Mouse (Mus musculus) layer of hippocampus, postnatal 14 days (tissue): ENCODE data around the gene Cep128. TPM values are rescaled to one million over a fixed set of nuclear protein-coding genes. Genes with fewer than 3 reads are reported as not detected.

ENCODE experiments used
- DNase-seq, 2 experiments: peaks; one replicate each; pipeline ENCODE4 v3.0.0; 2021 to 2022; ENCODE audit warnings: low spot score in 2 of 2, mixed read lengths in 1 of 2
- total RNA-seq, 2 experiments: library from RNA; stranded (reverse); gene quantifications; 2 replicates each; pipeline ENCODE4 v1.2.3; 2021

The Cep128 gene
- total RNA-seq, 2 experiments from 2014 or later: 6.2 to 6.4 TPM

DNA sequence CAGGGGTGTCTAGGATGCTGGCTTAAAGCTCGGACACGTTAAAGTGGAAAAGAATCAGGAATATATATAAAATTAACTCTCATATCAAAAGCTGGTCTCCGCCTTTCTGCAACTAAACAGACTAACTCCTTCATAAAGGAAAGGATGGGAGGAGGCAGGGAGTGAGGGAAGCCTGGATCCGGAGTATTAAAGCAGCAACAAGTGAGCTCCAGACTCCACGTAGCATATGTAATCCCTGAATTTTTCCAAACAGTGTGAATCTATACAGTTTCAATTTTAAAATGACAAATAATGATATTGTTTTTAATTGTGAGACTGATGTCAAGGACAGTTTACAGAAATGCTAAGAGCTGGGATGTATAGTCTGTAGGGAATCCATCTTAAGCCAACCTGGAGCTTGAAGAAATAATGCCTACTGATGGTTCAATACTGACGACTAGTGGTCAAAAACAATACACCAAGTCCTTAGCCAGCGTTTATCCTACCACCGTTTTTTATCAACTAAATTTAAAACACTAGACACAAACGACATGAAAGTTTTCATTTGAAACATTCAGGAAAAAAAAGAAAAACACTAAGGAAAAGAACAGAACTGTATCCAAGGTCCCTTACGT, 70.1 kb downstream of the Cep128 start:
- peak in 1 of 2 experiments; percentile 70 for DNase-seq

- DNase-seq: no peak
Observed at GRCm38 (mm10) chr12:91312591-91312990, 71.6 kb downstream of the Cep128 start.

- DNase-seq: no peak
Observed at GRCm38 (mm10) chr12:91307733-91308132, 76.5 kb downstream of the Cep128 start.

- DNase-seq: no peak
Observed at GRCm38 (mm10) chr12:91305769-91306168, 78.4 kb downstream of the Cep128 start.

DNA sequence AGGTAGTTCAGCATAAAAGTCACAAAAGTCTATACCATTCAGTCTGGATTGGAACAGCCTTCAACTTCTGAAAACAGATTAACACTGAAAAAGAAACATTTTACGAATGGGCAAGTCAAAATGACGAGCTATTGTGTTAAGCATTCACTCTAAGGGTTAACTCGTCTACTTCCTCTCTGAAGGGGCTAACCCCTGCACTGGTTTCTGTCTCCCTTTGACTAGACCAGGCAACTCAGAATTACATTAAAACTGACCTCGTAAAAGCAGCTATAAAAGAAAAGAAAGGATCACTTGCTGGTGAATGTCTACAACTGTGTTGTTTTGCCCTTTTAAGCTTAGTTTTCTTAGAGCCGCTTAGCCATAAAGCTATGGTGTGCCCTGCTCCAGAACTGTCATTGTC, 79.2 kb downstream of the Cep128 start:
- no peak for DNase-seq

DNA sequence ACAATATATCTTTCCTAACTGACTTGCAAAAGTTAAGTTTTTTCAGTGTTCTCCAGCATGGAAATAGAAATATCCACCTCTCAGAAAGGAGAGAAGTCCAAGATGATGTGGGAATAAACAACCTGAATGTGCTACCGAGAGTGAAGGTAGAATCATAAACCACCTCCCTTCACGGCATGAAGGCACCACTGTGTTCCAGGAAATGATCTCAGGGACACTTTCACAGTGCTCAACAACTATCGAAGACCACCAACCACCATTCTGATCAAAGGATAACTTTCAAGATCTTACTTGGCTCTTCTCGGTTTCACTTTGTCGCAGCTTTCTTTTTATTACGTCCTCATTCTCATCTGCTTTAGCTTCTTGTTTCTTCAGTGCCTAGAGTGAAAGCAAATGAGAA, 85.5 kb downstream of the Cep128 start:
- DNase-seq: no peak

DNA sequence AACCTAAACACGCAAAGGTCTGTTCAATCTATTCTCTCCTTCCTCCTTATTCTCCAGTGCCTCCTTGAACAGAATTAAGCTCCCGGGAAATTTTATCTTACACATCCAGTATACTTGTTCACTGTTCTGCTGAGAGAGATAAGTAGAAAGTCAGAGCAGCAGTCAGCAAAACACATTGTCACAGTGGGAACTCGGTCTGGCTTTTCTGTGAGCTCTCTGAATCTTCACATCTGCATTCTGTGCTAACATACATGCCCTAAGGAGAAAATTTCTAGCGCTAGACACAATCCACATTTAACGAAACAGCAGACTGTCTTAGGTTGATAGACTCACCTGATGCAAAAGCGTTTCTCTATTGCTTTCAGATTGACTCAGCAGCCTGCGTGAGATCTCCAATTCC, 88.3 kb downstream of the Cep128 start:
- DNase-seq: no peak

DNA sequence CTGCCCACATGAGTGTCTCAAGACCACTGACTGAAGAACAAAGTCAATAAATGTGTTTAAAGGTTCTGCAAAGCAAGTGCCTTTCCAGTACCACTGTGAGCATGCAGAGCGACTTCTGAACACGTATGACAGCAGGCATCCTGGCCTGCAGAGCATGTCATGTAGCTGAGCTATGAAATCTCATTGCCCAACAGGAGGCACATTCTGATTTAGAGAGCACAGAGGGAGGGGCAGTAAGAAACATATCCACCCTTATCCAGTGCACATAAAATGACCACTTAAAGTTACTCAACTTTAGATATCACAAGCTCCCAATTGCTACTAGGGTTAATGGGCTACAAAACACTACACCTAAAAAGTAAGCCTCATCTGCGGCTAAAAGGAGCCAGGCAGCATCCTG, 88.8 kb downstream of the Cep128 start:
- no peak for DNase-seq

- DNase-seq: no peak
Observed at GRCm38 (mm10) chr12:91273936-91274335, 110.3 kb downstream of the Cep128 start.

DNA sequence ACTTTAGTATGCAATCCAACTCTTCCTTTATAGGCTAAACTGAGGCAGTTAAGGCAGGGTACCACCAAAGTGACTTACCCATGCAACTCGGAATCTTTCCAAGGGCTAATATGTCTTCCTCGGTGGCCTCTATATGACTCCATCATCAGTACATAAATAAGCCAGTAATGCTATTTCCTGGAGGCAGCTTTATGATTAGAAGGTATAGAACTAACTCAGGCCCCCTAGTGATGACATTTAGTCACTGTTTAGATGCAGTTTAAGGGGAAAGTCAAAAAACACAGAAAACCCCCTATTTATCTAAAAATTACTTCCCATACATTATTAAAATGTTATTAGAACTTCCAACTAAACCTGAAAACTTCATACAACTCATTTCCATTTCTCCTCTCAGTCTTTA, 114.6 kb downstream of the Cep128 start:
- no peak for DNase-seq

- no peak for DNase-seq
Observed at GRCm38 (mm10) chr12:91268974-91269373, 115.2 kb downstream of the Cep128 start.

- DNase-seq: no peak
Observed at GRCm38 (mm10) chr12:91266014-91266413, 118.2 kb downstream of the Cep128 start.

GRCm38 (mm10) chr12:91265462-91265861, 118.7 kb downstream of the Cep128 start:
- no peak for DNase-seq

DNA sequence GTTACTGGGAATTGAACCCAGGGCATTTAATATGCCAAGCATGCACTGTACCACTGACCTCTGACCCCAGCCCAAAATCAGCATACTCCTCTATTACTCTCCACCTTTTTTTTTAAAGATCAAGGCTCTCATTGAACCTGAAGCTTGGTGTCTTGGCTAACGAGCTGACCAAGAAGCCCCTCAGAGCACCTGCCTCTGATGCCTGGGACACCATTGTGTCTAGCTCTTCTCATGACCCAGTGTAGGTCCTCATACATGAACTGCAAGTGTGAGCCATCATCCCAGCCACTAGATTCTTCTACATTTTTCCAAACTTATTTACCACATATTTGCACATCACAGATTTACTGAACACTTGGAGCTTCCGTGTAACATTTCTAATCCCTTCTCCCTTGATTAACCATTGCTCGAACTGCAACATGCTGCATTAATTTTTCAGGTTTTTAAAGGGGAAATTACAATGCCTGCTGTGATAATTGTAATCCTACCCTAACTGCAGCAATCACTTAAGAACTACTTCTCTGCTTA, 119.3 kb downstream of the Cep128 start:
- DNase-seq: no peak

DNA sequence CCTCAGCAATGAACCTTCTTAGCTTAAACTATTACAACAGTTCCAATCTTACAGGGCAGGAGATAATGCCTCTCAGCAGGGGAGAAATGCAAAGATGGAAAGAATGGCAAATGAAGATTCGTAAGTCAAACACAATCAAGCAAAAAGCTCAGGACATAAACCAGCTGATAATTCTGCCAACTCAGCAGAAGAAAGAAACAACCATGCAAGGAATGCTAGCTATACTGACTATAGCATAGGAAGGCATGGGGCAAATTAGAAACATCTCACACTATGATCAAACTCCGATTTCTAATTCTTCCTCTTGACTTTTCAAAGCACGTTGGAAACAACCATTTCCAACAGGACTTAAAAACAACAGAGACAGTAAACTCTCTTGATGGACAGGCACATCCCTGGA, 120.5 kb downstream of the Cep128 start:
- no peak for DNase-seq

DNA sequence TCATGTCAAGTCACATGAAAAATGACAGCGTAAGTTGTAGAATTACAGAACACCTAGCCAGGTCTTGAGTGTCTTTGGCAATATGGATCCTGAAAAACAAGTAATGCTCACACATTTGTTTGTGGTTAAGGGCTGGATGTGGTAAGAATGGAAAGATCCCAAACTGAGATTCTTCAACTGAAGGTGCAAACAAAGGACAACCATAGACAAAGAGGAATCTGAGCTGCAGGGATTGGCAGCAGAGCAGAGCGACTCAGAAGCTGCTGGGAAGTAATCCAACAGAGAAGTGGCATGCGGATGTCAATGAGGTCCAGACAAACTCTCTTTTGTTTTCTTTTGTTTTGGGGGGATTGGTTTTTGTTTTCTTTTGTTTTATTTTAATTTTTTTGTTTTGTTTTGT, 121.4 kb downstream of the Cep128 start:
- DNase-seq: no peak

DNA sequence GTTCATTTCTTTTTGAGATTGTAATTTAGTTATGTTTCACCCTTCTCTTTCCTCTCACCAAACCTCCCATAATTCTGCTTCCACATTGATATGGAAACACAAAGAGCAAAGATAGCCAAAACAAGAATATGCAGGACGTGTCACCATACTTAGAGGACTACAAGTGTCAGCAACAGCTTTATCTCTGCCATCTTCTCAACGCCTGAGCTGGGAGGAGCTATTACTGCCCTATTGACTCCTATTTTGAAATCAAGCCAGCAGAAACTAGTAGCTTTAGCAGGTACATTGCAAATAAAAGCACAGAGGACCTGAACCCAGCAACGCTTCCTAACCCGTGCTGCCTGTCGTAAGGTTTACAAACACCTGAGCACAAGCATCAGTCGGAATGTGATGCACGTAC, 127.9 kb downstream of the Cep128 start:
- no peak for DNase-seq

- DNase-seq: no peak
Observed at GRCm38 (mm10) chr12:91254831-91255230, 129.4 kb downstream of the Cep128 start.

DNA sequence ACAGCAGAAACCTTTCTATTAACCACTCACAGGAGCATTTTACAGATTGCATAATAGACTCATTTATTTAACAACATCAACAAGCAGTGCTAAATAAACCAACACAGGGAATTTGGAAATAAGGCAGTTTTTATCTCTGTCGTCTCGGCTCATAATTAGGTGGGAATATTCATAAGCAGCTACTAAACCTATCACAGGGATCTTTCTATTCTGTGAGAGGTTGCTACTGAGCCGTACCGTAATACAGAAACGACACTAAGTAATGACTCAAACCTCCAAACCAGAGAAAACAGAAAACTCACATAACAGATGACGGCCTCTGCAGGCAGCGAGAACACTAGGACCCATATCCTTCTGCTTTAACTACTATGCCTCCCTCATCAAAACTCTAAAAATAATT, 163.6 kb downstream of the Cep128 start:
- DNase-seq: no peak

- no peak for DNase-seq
Observed at GRCm38 (mm10) chr12:91205550-91205949, 178.7 kb downstream of the Cep128 start.

- DNase-seq: peak; percentile 6 to 48
Observed at GRCm38 (mm10) chr12:91204330-91204729, 179.9 kb downstream of the Cep128 start.

GRCm38 (mm10) chr12:91202496-91202895, 181.7 kb downstream of the Cep128 start:
- no peak for DNase-seq

DNA sequence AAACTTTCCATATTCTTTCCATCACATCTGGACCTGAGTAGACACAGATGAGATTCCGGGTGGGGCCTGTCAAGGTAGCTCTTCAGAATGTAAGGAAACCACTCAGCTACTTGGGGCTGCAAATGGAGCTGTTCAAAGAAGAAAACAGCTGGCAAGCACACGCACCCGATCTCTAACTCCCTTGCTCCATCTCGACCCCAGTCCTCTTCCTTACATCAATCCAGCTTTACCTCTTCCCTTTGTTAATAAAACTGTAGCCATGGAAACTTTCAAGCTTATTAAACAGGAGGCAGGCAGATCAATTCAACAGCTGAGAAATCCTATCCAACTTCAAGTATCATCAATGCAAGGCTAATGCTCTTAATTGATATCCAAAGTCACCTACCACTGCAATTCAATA, 195.1 kb downstream of the Cep128 start:
- no peak for DNase-seq
